Mouse (Mus musculus): ENCODE results near the gene Olfr958. TPM values are rescaled to one million over a fixed set of nuclear protein-coding genes. Genes with fewer than 3 reads are reported as not detected.

Gene Olfr958
- not detected in 2 replicates for polyA plus RNA-seq (2021; fragmentation: Nextera tagmentation)
- long read RNA-seq, experiment 1: 0 reads
- long read RNA-seq, experiment 2: 0 reads

GRCm38 (mm10) chr9:39553946-39554345 lies at the start of gene Olfr958:
TSS of gene Olfr958 (minus strand) at chr9:39554054.

GRCm38 (mm10) chr9:39575469-39575868 lies 21.6 kb upstream of the Olfr958 start, which contains the start of gene Olfr959:
TSS of gene Olfr959 (minus strand) at chr9:39575569.

GRCm38 (mm10) chr9:39515531-39515930 lies 38.3 kb downstream of the Olfr958 start, which contains the start of gene Olfr957:
TSS of gene Olfr957 (minus strand) at chr9:39515809.

Other genes with a start within 250 kb of the Olfr958 start
- gene Olfr948, start 228.0 kb downstream of the Olfr958 start, polyA plus RNA-seq (2021; fragmentation: Nextera tagmentation): not detected in 2 replicates
- not detected in 2 replicates for gene Olfr951, start 166.6 kb downstream of the Olfr958 start, polyA plus RNA-seq (2021; fragmentation: Nextera tagmentation)
- not detected in 2 replicates for gene Olfr952, start 126.9 kb downstream of the Olfr958 start, polyA plus RNA-seq (2021; fragmentation: Nextera tagmentation)
- gene Olfr954, start 97.4 kb downstream of the Olfr958 start, polyA plus RNA-seq (2021; fragmentation: Nextera tagmentation): not detected in 2 replicates
- gene Olfr955, start 82.1 kb downstream of the Olfr958 start, polyA plus RNA-seq (2021; fragmentation: Nextera tagmentation): not detected in 2 replicates
- not detected in 2 replicates for gene Olfr44, start 60.1 kb downstream of the Olfr958 start, polyA plus RNA-seq (2021; fragmentation: Nextera tagmentation)
- not detected in 2 replicates for gene Olfr957, start 38.2 kb downstream of the Olfr958 start, polyA plus RNA-seq (2021; fragmentation: Nextera tagmentation)
- gene Olfr959, start 21.5 kb upstream of the Olfr958 start, polyA plus RNA-seq (2021; fragmentation: Nextera tagmentation): not detected in 2 replicates
- gene AW551984, start 50.3 kb upstream of the Olfr958 start, polyA plus RNA-seq (2021; fragmentation: Nextera tagmentation): 3.4 and 5.2 TPM in 2 replicates
- not detected in 2 replicates for gene Olfr148, start 56.6 kb upstream of the Olfr958 start, polyA plus RNA-seq (2021; fragmentation: Nextera tagmentation)
- not detected in 2 replicates for gene Olfr960, start 67.3 kb upstream of the Olfr958 start, polyA plus RNA-seq (2021; fragmentation: Nextera tagmentation)
- gene Olfr961, start 91.0 kb upstream of the Olfr958 start, polyA plus RNA-seq (2021; fragmentation: Nextera tagmentation): not detected in 2 replicates
- not detected in 2 replicates for gene Olfr963, start 113.2 kb upstream of the Olfr958 start, polyA plus RNA-seq (2021; fragmentation: Nextera tagmentation)
- not detected in 2 replicates for gene Olfr149, start 153.1 kb upstream of the Olfr958 start, polyA plus RNA-seq (2021; fragmentation: Nextera tagmentation)
- not detected in 2 replicates for gene Olfr965, start 157.3 kb upstream of the Olfr958 start, polyA plus RNA-seq (2021; fragmentation: Nextera tagmentation)
- not detected in 2 replicates for gene Olfr150, start 176.9 kb upstream of the Olfr958 start, polyA plus RNA-seq (2021; fragmentation: Nextera tagmentation)
- gene Olfr967, start 192.2 kb upstream of the Olfr958 start, polyA plus RNA-seq (2021; fragmentation: Nextera tagmentation): not detected in 2 replicates
- gene Olfr968, start 229.2 kb upstream of the Olfr958 start, polyA plus RNA-seq (2021; fragmentation: Nextera tagmentation): not detected in 2 replicates
- not detected in 2 replicates for gene Olfr969, start 236.9 kb upstream of the Olfr958 start, polyA plus RNA-seq (2021; fragmentation: Nextera tagmentation)